Mouse (Mus musculus): Measurements from ENCODE around the gene Cd177.
"Not testable (repeated sequence)": the region's sequence is repeated elsewhere in the genome, so short reads cannot be mapped to it uniquely, and the experiment has no call there.

The Cd177 gene

GRCm38 (mm10) chr7:24760211-24760610 is at the start of gene Cd177:
TSS of gene Cd177 (minus strand) at chr7:24760311.
- DNase-seq: no peak

GRCm38 (mm10) chr7:24809041-24809440 is 48.9 kb upstream of the Cd177 start:
- no peak for DNase-seq

- no peak for DNase-seq
These were observed 44.7 kb upstream of the Cd177 start for GRCm38 (mm10) chr7:24804826-24805225.

GRCm38 (mm10) chr7:24802149-24802767 is 42.1 kb upstream of the Cd177 start:
- no peak for DNase-seq

DNA sequence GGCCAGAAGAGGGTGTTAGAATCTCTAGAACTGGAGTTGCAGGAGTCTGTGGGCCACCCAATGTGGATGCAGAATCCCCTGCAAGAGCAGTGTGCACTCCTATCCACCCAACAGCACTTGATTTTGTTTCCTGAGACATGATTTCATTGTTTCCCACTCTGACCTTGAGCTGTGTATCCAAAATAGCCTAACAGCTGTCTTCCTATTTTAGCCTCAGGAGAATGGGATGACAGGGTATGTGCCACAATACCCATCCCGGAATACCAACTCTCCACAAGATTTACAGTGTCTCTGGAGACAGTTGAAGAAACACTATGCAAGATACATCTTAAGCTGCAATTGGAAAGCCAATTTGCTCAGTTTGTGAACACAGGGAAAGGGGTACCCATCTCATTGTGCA is 37.8 kb upstream of the Cd177 start:
- DNase-seq: no peak

GRCm38 (mm10) chr7:24776918-24777317 is 16.8 kb upstream of the Cd177 start, which contains the start of gene Ceacam10:
TSS of gene Ceacam10 (plus strand) at chr7:24777206.
- not testable (repeated sequence) for DNase-seq

DNA sequence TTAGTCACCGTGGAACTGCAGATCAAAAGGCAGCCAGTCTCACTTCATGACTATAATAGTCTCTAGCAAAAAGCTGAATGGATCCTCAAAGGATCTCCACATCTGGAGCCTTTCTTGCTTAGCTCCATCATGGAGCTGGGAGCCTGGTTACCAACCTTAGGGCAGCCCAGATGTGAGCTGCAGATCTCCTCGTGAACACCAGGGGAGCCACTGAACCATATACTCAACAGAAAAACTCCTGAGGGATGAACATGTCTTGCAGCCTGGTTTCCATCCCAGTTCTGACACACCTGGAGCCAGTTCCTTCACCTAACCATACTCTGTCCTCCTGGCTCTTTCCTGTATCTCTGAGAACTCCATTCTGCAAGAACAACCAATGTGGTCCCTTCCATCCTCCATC is 16.0 kb upstream of the Cd177 start:
- DNase-seq: no peak

DNA sequence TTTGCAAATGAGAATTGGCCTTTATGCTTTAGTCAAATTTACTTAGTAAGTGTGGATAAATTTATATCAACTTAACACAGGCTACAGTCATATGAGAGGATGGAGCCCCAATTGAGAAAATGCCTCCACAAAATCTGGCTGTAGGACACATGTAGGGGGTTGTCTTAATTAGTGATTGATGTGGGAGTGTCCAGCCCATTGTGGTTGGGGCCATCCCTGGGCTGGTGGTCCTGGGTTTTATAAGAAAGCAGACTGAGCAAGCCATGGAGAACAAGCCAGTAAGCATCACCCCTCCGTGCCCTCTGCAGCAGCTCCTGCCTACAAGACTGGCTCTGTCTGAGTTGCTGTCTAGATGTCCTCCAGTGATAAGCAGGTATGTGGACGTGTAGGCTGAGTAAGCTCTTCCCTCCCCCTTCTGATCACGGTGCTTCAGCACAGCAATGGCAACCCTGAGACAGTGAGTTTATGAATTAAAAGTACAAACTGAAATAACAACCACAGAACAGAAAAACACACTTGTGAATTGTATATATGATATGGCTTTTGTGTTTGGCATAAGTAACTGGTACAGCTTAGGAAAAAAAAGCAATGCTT is 13.9 kb upstream of the Cd177 start:
- no peak for DNase-seq

DNA sequence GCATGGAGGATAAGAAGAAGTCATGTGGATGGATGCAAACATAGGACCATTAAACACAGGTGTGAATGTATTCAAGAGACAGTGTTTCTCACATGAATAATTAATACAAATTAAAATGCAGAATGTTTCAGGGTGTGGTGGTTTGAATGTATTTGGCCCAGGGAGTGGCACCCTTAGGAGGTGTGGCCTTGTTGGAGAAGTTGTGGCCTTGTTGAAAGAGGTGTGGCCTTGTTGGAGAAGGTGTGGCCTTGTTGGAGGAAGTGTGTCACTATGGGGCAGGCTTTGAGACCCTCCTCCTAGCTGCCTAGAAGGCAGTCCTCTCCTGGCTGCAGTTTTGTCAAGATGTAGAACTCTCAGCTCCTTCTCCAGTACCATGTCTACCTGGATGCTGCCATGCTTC is 11.2 kb upstream of the Cd177 start:
- no peak for DNase-seq

DNA sequence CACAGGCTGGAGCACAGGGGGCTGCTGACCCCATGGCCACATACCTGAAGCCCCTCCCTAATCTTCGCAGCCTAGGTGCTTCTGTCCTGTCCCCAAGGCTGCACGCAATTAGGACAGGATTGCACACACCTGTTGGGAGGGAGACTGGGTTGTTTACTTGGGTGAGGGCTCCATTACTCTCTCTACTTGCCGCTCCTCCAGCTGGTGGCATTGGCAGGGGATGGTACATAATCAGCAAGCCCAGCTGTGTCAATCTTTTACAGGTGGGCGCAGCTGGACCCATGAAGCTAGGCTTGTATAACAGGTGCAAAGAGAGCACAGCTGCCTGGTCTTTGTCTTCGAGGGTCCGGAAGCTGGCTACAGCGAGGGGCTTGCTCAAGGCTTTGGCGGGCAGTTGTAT is 2.5 kb upstream of the Cd177 start:
- DNase-seq: no peak

GRCm38 (mm10) chr7:24761161-24761560 is 1.1 kb upstream of the Cd177 start:
- no peak for DNase-seq

GRCm38 (mm10) chr7:24758520-24758919 is 1.6 kb downstream of the Cd177 start:
- no peak for DNase-seq

GRCm38 (mm10) chr7:24753476-24753875 is 6.6 kb downstream of the Cd177 start:
- no peak for DNase-seq

- DNase-seq: no peak
These were observed 8.5 kb downstream of the Cd177 start for GRCm38 (mm10) chr7:24751610-24752009.

DNA sequence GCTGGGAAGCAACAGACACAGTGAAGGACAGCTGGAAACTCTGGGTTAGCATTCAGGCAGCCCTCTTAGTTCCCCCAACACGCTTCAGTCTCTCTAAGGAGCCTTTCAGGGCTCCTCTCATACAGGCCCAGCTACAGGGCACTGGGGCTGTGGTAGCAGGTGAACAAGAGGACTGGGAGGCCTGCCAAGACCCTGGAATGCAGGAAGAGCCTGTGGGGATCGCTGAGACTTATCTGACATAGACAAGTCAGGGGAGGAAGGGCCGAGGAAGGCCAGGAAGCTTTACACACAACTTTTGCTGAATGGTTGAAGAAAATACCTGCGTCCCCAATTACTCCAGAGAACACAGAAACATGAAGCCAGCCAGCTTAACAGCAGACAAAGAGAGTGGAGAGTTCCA is 9.4 kb downstream of the Cd177 start:
- no peak for DNase-seq

DNA sequence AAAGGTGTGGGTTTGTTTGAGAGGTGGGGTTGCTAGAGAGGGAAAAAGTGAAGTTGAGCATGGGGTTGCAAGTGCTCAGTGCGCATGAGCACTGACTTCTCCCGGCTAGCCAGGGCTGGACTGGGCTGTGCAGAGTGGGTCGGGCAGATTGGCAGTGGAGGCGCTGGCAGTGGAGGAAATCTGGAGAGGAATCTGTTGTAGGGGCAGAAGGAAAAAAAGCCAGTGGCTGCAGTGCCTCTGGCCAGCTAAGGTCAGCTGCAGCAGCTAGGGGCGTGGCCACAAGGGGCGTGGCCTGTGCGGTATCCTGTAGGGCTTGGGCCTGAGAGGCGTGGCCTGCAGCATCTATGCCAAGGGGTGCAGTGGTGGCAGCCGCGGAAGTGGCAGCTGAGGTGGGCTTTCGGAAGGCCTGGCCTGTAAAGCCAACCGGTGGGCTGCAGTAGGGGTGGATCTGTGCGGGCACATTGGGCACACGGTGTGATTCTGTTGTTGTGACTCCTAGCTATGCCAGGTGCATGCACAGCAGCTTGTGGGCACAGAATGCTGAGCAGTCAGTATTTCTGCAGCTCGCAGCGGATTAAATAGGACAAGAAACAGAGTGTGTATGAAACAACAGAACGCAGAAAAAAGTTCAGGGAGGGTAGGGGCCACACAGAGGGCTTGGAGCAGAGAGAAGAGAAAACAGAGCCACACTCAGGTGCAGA is 24.0 kb downstream of the Cd177 start:
- DNase-seq: peak in 1 of 2 experiments; percentile 5

DNA sequence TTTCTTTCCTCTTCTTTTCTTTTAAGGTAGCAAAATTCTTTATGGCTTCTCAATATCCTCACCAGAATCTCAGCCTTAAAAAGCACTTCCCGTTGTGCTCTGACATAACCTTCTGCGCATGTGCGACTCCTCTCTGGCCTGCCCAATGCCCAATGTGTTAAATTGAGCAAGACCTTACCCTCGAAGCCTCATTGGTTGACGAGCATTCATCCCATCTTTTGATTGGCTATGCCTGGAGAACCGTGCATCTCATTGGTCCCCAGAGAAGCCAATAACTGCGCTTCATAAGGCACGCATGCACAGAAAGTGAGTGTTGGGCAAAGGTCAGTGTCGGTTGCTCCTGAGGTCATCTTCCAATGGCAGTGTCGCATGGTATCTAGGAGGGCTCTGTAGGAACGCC is 33.3 kb downstream of the Cd177 start, which contains the start of gene Gm4763:
Gene Gm4763 (minus strand): TSS at position 101 of the 400 bp plus-strand sequence.
- not testable (repeated sequence) for DNase-seq

DNA sequence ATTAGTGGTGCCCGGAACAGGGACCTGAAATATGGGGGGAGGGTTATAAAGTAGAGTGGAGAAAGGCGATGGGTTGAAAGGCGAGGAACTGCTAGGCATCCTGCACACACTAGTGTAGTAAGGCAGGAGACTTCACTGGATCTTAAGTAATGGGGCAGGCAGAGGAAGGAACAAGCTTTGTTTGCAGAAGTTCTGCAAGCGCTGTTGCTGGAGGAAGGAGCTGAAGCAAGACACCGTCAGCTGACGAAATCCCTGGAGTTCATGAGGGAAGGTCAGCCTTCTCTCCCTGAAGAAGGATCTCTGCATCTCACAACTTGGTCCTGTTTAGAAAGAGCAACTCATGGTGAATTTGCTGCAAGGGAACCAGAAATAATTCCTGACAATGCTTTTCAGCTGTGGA is 45.1 kb downstream of the Cd177 start:
- DNase-seq: no peak

DNA sequence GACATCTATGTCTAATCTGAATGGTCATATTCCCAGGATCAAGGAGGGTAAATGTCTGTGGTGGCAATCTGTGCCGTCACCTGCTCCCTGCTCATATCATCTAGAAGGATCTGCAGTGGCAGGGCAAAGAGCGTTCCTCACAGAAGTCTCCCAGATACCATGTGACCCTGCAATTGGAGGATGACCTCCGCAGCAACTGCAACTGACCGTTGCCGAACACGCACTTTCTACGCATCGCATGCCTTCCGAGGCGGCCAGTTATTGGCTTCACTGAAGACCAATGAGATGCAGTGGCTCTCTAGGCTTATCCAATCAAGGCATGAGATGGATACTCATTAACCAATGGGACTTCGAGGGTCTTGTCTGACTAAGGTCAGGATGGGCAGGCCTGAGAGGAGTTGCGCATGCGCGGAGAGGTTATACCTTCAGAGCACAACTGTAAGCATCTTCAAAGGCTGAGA is 51.2 kb downstream of the Cd177 start, which contains the start of gene BC049730:
Gene BC049730 (plus strand): TSS at position 411 of the 461 bp plus-strand sequence.
- DNase-seq: no peak

DNA sequence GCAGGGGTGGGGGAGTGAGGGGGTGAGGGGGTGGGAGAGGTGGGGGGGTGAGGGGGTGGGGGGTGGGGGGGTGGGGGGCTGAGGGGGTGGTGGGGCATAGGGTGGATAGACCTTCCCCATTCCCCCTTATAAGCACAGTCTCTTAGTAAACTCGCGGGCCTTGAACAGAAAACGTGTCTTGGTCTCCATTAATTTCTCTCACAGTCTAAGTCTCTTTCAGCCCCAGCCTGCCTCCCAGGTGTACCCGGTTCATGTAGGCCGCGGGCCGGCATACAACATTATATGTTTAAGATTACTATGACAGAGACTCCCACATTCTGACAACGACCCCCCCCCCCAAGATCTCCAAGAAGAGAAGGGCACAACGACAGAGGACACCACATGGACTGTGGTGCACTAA is 57.3 kb downstream of the Cd177 start:
- not testable (repeated sequence) for DNase-seq

- not testable (repeated sequence) for DNase-seq
These were observed 62.2 kb downstream of the Cd177 start for GRCm38 (mm10) chr7:24697891-24698290.

Data from cerebellum, postnatal 36 days (tissue).